In genomic region chr11:73101308-73101707, GRCm38 (mm10) we compare ENCODE assay signal across 21 mouse cellular contexts. TPM values are rescaled to one million over a fixed set of nuclear protein-coding genes. Genes with fewer than 3 reads are reported as not detected.
DNase-seq lines count a peak whose midpoint lies in the region; ATAC-seq lines count a peak whose summit lies in the region.
"Had no signal": no experiment of that assay in that cellular context is flagged by ENCODE, and none has a peak within 500 bp of the region (broad histone marks: within the 10 kb centered on the region; RNA-seq: fewer than 3 reads in every experiment).

No protein-coding gene starts in this region.

- peak; percentile 59 for ATAC-seq in CD4-positive, CD25-positive, alpha-beta regulatory T cell, adult 4 months
- ATAC-seq in activated CD4-positive, CD25-positive, alpha-beta regulatory T cell, adult 4 months: peak; percentile 38
- peak; percentile 42 for ATAC-seq in inflammation-experienced regulatory T-cells, adult 6 months
- ATAC-seq in hindbrain, embryonic 11.5 days (ENCODE audit: low FRiP score): no peak
- ATAC-seq: forebrain, embryonic 13.5 days; forebrain, embryonic 15.5 days; Patski had no signal

- DNase-seq in left cerebral cortex, postnatal 10 days (ENCODE audit: extremely low spot score in 1 of 2, low spot score in 2 of 2): no peak
- no peak for DNase-seq in hindbrain, embryonic 11.5 days (ENCODE audit: low spot score)
- no peak for DNase-seq in thymus, postnatal 10 days (ENCODE audit: low spot score in 2 of 2)
- DNase-seq in cerebellum, postnatal 4 days (ENCODE audit: low spot score in 2 of 2): no peak
- DNase-seq: adrenal gland, adult 2 months; adrenal gland, postnatal 10 days; adrenal gland, postnatal 25 days; cerebellum, adult 11 months; cerebellum, adult 18-20 months; cerebellum, adult 8-10 months; cerebellum, adult 9-11 months; cerebellum, postnatal 14 days; cerebellum, postnatal 36 days had no signal

- no peaks in the 10 kb centered on the region for H3K4me1 ChIP-seq in hindbrain, embryonic 11.5 days (replicated peaks; ENCODE audit: control insufficient read depth, insufficient read depth, low read length)
- H3K4me1 ChIP-seq: embryonic facial prominence, embryonic 10.5 days; embryonic facial prominence, embryonic 12.5 days had no signal

- intact Hi-C loops in left cerebral cortex, postnatal 10 days (cut with DNase I): no loop called here

- no peaks in the 10 kb centered on the region for H3K36me3 ChIP-seq in hindbrain, embryonic 11.5 days (ENCODE audit: control insufficient read depth, insufficient read depth, low read length)
- H3K36me3 ChIP-seq: embryonic facial prominence, embryonic 10.5 days; embryonic facial prominence, embryonic 12.5 days; forebrain, embryonic 15.5 days had no signal

- no peak overlapping the region for H3K9ac ChIP-seq in hindbrain, embryonic 11.5 days (ENCODE audit: low read depth, low read length)
- H3K9ac ChIP-seq: embryonic facial prominence, embryonic 12.5 days; forebrain, embryonic 13.5 days; forebrain, embryonic 15.5 days had no signal

- no peak overlapping the region for H3K27ac ChIP-seq in hindbrain, embryonic 11.5 days (ENCODE audit: low read depth, low read length)
- H3K27ac ChIP-seq: embryonic facial prominence, embryonic 10.5 days; embryonic facial prominence, embryonic 12.5 days; forebrain, embryonic 13.5 days; forebrain, embryonic 15.5 days had no signal

- no peaks in the 10 kb centered on the region for H3K27me3 ChIP-seq in hindbrain, embryonic 11.5 days (ENCODE audit: control insufficient read depth, insufficient read depth, low read length)
- H3K27me3 ChIP-seq: embryonic facial prominence, embryonic 12.5 days; forebrain, embryonic 13.5 days; forebrain, embryonic 15.5 days; Patski had no signal

- WGBS in hindbrain, embryonic 11.5 days: 87% methylated on average over 4 of the region's 4 CpGs

- H3K9me3 ChIP-seq in hindbrain, embryonic 11.5 days (ENCODE audit: control insufficient read depth, low read length): no peaks in the 10 kb centered on the region
- H3K9me3 ChIP-seq: embryonic facial prominence, embryonic 10.5 days; embryonic facial prominence, embryonic 12.5 days; forebrain, embryonic 13.5 days; forebrain, embryonic 15.5 days had no signal

- no peak overlapping the region for H3K4me3 ChIP-seq in hindbrain, embryonic 11.5 days (ENCODE audit: low read depth, low read length)
- H3K4me3 ChIP-seq: embryonic facial prominence, embryonic 10.5 days; embryonic facial prominence, embryonic 12.5 days; forebrain, embryonic 13.5 days; forebrain, embryonic 15.5 days had no signal

- H3K4me2 ChIP-seq in hindbrain, embryonic 11.5 days (replicated peaks; ENCODE audit: low read depth, low read length): no peak overlapping the region
- H3K4me2 ChIP-seq: embryonic facial prominence, embryonic 12.5 days; forebrain, embryonic 13.5 days; forebrain, embryonic 15.5 days had no signal

RNA-seq across cellular contexts. Expression of gene Itgae, which starts 10.9 kb away (rescaled TPM):
- polyA plus RNA-seq in CD4-positive, CD25-positive, alpha-beta regulatory T cell, adult 4 months (2017; shearing (Covaris generic)): 100 to 1,000 TPM in 1 of 2 experiments, 10 to 100 TPM in 1; 63.9 to 126 TPM
- polyA plus RNA-seq in activated CD4-positive, CD25-positive, alpha-beta regulatory T cell, adult 4 months (2017; shearing (Covaris generic)): 100 to 1,000 TPM in 1 of 2 experiments, 10 to 100 TPM in 1; 94.7 to 118 TPM
- polyA plus RNA-seq in inflammation-experienced regulatory T-cells, adult 6 months (2017; shearing (Covaris generic)): 100 to 1,000 TPM in 2 of 3 experiments, 10 to 100 TPM in 1; 30.7 to 110 (median 101) TPM
- total RNA-seq in left cerebral cortex, postnatal 10 days (2021): under 1 TPM; 0.19 to 0.22 TPM
- 0.15 and 0.20 TPM in 2 replicates for polyA plus RNA-seq in hindbrain, embryonic 11.5 days (2014; fragmentation: Nextera tagmentation; extraction: Ambion mirVana)

RNA-seq across cellular contexts. Expression of gene Haspin, which starts 36.8 kb away (rescaled TPM):
- 1 to 10 TPM; 6.6 to 8.2 TPM for polyA plus RNA-seq in CD4-positive, CD25-positive, alpha-beta regulatory T cell, adult 4 months (2017; shearing (Covaris generic))
- 1 to 10 TPM; 8.6 to 8.7 TPM for polyA plus RNA-seq in activated CD4-positive, CD25-positive, alpha-beta regulatory T cell, adult 4 months (2017; shearing (Covaris generic))
- 10 to 100 TPM in 1 of 3 experiments, 1 to 10 TPM in 2; 6.7 to 11.1 (median 8.1) TPM for polyA plus RNA-seq in inflammation-experienced regulatory T-cells, adult 6 months (2017; shearing (Covaris generic))
- under 1 TPM; 0.75 to 0.92 TPM for total RNA-seq in left cerebral cortex, postnatal 10 days (2021)
- 13.9 and 14.2 TPM in 2 replicates for polyA plus RNA-seq in hindbrain, embryonic 11.5 days (2014; fragmentation: Nextera tagmentation; extraction: Ambion mirVana)

RNA-seq across cellular contexts. Expression of gene Ncbp3, which starts 53.7 kb away (rescaled TPM):
- polyA plus RNA-seq in CD4-positive, CD25-positive, alpha-beta regulatory T cell, adult 4 months (2017; shearing (Covaris generic)): 10 to 100 TPM; 17.1 to 21.5 TPM
- 10 to 100 TPM; 14.3 to 16.8 TPM for polyA plus RNA-seq in activated CD4-positive, CD25-positive, alpha-beta regulatory T cell, adult 4 months (2017; shearing (Covaris generic))
- 10 to 100 TPM; 12.6 to 21.1 (median 19.4) TPM for polyA plus RNA-seq in inflammation-experienced regulatory T-cells, adult 6 months (2017; shearing (Covaris generic))
- 1 to 10 TPM; 8.3 to 9.1 TPM for total RNA-seq in left cerebral cortex, postnatal 10 days (2021)
- 12.0 and 12.5 TPM in 2 replicates for polyA plus RNA-seq in hindbrain, embryonic 11.5 days (2014; fragmentation: Nextera tagmentation; extraction: Ambion mirVana)

RNA-seq across cellular contexts. Expression of gene P2rx5, which starts 58.9 kb away (rescaled TPM):
- polyA plus RNA-seq in CD4-positive, CD25-positive, alpha-beta regulatory T cell, adult 4 months (2017; shearing (Covaris generic)): under 1 TPM; 0.33 to 0.55 TPM
- under 1 TPM in 1 of 2 experiments, not detected in 1; 0.19 TPM for polyA plus RNA-seq in activated CD4-positive, CD25-positive, alpha-beta regulatory T cell, adult 4 months (2017; shearing (Covaris generic))
- polyA plus RNA-seq in inflammation-experienced regulatory T-cells, adult 6 months (2017; shearing (Covaris generic)): under 1 TPM in 2 of 3 experiments, not detected in 1; 0.23 to 0.24 TPM
- under 1 TPM; 0.32 to 0.54 TPM for total RNA-seq in left cerebral cortex, postnatal 10 days (2021)
- 0.45 TPM in 2 replicates for polyA plus RNA-seq in hindbrain, embryonic 11.5 days (2014; fragmentation: Nextera tagmentation; extraction: Ambion mirVana)

Comparison
In these comparisons a context has a peak if more than half of its experiments do, and no peak if none do; other contexts are left out.
1. RNA of gene Itgae, which starts 10.9 kb away (polyA plus RNA-seq): 63.9 to 126 TPM in CD4-positive, CD25-positive, alpha-beta regulatory T cell, adult 4 months, 94.7 to 118 TPM in activated CD4-positive, CD25-positive, alpha-beta regulatory T cell, adult 4 months and 30.7 to 110 TPM in inflammation-experienced regulatory T-cells, adult 6 months; 0.15 to 0.20 TPM in hindbrain, embryonic 11.5 days; every median in the first group is over 10 times any median in the second.